Mouse (Mus musculus): Measurements from ENCODE around the gene Polr2l. TPM values are rescaled to one million over a fixed set of nuclear protein-coding genes. Genes with fewer than 3 reads are reported as not detected.

The Polr2l gene
- polyA plus RNA-seq, 1 experiment from 2014 or later, result 88.2 TPM

DNA sequence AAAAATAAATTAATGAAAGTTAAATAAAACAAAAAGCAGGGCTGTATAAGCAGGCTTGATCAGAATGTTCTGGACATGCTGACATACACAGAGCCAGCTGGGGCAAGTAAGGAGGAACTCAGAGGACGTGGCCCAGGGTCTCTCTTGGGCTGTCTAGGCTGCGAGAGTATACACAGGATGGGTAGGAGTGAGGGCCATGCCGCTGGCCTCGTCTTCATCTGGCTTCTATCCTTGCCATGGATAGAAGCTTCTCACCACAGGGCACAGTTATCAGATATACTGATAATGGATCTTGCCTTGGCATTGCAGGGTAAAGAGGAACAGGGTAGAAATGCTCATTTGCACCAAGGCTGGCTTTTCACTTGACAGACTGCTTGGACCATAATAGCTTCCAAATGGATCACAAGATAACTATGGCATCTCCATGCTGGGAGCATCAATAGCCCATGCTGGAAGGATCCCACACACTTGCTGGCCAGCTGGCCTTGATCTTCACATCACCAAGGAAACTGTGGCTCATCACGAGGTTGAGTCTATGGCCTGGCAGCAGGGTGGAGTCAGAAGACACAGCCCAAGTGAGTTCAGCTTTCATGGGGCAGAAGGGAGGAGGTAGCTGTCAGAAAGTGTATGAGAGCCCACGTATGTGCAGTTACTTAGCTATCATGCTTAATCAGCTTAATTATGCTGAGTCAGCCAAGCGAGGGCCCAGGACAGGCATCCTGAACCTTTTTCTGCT, 27.1 kb upstream of the Polr2l start:
- Histone ChIP-seq H3K4me2 (replicated peaks) (no peak overlapping the region), H3K4me3 (replicated peaks) (no peak overlapping the region), H3K27me3 (no peaks in the 10 kb centered on the region), H3K9ac (replicated peaks) (no peak overlapping the region), H3K9me3 (no peaks in the 10 kb centered on the region), H3K27ac (no peak overlapping the region), H3K4me1 (replicated peaks) (no peaks in the 10 kb centered on the region), H3K36me3 (peaks cover 43% of the 10 kb centered on the region)
- ATAC-seq, result no peak
- WGBS, result 93% methylated on average over 7 of the region's 7 CpGs

- Histone ChIP-seq H3K9ac (replicated peaks) (no peak overlapping the region), H3K27ac (no peak overlapping the region), H3K36me3 (peaks cover 64% of the 10 kb centered on the region), H3K4me2 (replicated peaks) (no peak overlapping the region), H3K4me3 (replicated peaks) (no peak overlapping the region), H3K4me1 (replicated peaks) (no peaks in the 10 kb centered on the region), H3K27me3 (no peaks in the 10 kb centered on the region), H3K9me3 (no peaks in the 10 kb centered on the region)
- 90% methylated on average over 3 of the region's 3 CpGs for WGBS
- no peak for ATAC-seq
Observed at GRCm38 (mm10) chr7:141497600-141497999, 22.7 kb upstream of the Polr2l start.

DNA sequence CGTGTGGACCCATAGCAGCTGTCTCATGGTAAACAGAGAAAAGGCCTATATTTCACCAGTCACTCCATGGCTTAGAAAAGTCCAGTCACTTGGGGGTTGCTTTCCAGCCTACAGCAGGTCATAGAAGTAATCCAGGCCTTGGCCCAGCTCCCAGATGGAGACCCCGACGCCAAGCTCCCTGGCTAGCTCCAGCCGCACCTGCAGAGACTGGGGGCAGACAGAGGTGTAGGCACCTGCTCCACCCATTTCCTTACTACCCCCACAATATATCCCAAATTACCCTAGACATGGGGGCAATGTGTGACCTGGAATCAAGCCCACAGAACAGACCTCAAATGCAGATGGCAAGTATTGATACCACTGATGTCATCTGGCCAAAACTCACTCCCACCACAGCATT, 21.0 kb upstream of the Polr2l start:
- ATAC-seq, result no peak
- H3K9ac ChIP-seq (replicated peaks), result no peak overlapping the region
- H3K9me3 ChIP-seq, result no peaks in the 10 kb centered on the region
- no peaks in the 10 kb centered on the region for H3K4me1 ChIP-seq (replicated peaks)
- H3K4me3 ChIP-seq (replicated peaks), result no peak overlapping the region
- H3K4me2 ChIP-seq (replicated peaks), result no peak overlapping the region
- H3K27ac ChIP-seq, result no peak overlapping the region
- no peaks in the 10 kb centered on the region for H3K27me3 ChIP-seq
- WGBS, result 93% methylated on average over 4 of the region's 4 CpGs
- peaks cover 65% of the 10 kb centered on the region for H3K36me3 ChIP-seq

DNA sequence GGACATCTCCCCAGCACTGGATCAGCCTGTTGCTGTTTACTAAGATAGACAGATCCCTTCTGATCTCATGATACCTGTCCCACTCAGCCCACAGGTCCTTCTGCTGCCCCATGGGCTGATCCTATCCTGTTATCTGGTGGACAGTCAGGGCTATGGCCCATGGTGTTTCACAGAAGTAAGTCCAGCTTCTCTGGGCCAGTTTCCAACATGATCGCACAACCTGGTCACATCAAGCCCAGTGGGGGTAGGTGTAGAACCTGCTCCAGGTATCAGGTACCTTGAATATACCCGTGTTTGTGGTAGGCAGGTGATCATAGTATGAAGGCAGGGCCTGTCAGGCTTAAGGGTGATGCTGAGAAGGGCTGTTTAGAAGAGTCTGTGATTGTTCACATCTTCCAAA, 20.4 kb upstream of the Polr2l start:
- Histone ChIP-seq H3K4me1 (replicated peaks) (no peaks in the 10 kb centered on the region), H3K9me3 (no peaks in the 10 kb centered on the region), H3K4me3 (replicated peaks) (no peak overlapping the region), H3K4me2 (replicated peaks) (no peak overlapping the region), H3K36me3 (peaks cover 68% of the 10 kb centered on the region), H3K27ac (no peak overlapping the region), H3K9ac (replicated peaks) (no peak overlapping the region), H3K27me3 (no peaks in the 10 kb centered on the region)
- WGBS, result 89% methylated on average over 2 of the region's 2 CpGs
- ATAC-seq, result no peak

GRCm38 (mm10) chr7:141493729-141494128, 18.8 kb upstream of the Polr2l start:
- Histone ChIP-seq H3K4me3 (replicated peaks) (no peak overlapping the region), H3K9me3 (no peaks in the 10 kb centered on the region), H3K4me2 (replicated peaks) (no peak overlapping the region), H3K36me3 (peaks cover 53% of the 10 kb centered on the region), H3K27me3 (no peaks in the 10 kb centered on the region), H3K4me1 (replicated peaks) (no peaks in the 10 kb centered on the region), H3K27ac (no peak overlapping the region), H3K9ac (replicated peaks) (no peak overlapping the region)
- no peak for ATAC-seq
- WGBS, result 100% methylated on average over 1 of the region's 1 CpGs

DNA sequence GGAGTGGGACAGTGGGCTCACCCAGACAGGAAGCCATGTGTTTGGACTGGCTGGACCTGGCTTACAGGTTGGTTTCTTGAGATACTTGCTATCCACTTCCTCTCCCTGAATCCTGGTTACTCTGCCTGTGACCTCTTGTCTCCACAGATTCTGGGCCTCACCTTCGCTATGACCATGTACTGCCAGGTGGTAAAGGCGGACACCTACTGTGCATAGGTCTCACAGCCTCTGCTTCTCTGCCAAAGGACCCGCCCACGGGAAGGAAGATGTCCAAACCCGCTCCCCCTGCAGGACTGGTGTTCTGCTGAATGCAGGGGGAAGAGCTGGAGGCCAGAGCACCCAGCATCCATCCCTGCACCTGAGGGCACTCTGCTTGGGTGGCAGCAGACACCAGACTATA, 17.8 kb upstream of the Polr2l start:
- no peak for ATAC-seq
- 87% methylated on average over 5 of the region's 5 CpGs for WGBS
- no peak overlapping the region for H3K27ac ChIP-seq
- no peaks in the 10 kb centered on the region for H3K4me1 ChIP-seq (replicated peaks)
- no peaks in the 10 kb centered on the region for H3K27me3 ChIP-seq
- H3K36me3 ChIP-seq, result peaks cover 49% of the 10 kb centered on the region
- H3K4me3 ChIP-seq (replicated peaks), result no peak overlapping the region
- H3K9me3 ChIP-seq, result no peaks in the 10 kb centered on the region
- H3K9ac ChIP-seq (replicated peaks), result no peak overlapping the region
- H3K4me2 ChIP-seq (replicated peaks), result no peak overlapping the region

- Histone ChIP-seq H3K4me2 (replicated peaks) (no peak overlapping the region), H3K9ac (replicated peaks) (no peak overlapping the region), H3K9me3 (no peaks in the 10 kb centered on the region), H3K27me3 (no peaks in the 10 kb centered on the region), H3K4me1 (replicated peaks) (no peaks in the 10 kb centered on the region), H3K27ac (no peak overlapping the region), H3K4me3 (replicated peaks) (no peak overlapping the region), H3K36me3 (peaks cover 42% of the 10 kb centered on the region)
- 79% methylated on average over 2 of the region's 2 CpGs for WGBS
- no peak for ATAC-seq
Observed at GRCm38 (mm10) chr7:141491151-141491550, 16.2 kb upstream of the Polr2l start.

- H3K27ac ChIP-seq, result no peak overlapping the region
- peaks cover 11% of the 10 kb centered on the region for H3K36me3 ChIP-seq
- 79% methylated on average over 7 of the region's 7 CpGs for WGBS
- no peak overlapping the region for H3K4me3 ChIP-seq (replicated peaks)
- H3K9ac ChIP-seq (replicated peaks), result no peak overlapping the region
- H3K27me3 ChIP-seq, result peaks cover 13% of the 10 kb centered on the region
- ATAC-seq, result no peak
- no peak overlapping the region for H3K4me2 ChIP-seq (replicated peaks)
- H3K4me1 ChIP-seq (replicated peaks), result peaks cover 14% of the 10 kb centered on the region
- no peaks in the 10 kb centered on the region for H3K9me3 ChIP-seq
Observed at GRCm38 (mm10) chr7:141487141-141487540, 12.2 kb upstream of the Polr2l start.

DNA sequence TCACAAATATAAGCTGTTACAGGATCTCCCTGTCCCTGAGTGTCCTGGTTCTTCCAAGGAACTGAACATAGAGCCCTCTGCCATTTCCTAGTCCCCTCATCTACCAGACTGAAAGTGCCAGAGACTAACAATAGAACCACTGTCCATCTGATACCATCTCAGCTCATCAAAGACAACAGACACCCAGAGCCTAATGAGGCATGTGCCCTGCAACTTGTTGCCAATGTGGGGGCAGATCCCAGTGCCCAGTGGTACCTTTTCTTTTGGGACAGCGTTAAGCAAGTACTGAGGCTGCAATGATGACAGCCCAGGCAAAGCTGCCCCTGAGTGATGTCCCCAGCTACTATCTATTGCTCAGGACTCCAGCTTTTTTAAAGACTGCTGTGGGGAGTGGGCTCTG, 11.3 kb upstream of the Polr2l start:
- 89% methylated on average over 1 of the region's 1 CpGs for WGBS
- Histone ChIP-seq H3K4me3 (replicated peaks) (no peak overlapping the region), H3K36me3 (peaks cover 3% of the 10 kb centered on the region), H3K4me1 (replicated peaks) (peaks cover 23% of the 10 kb centered on the region), H3K27ac (no peak overlapping the region), H3K9me3 (no peaks in the 10 kb centered on the region), H3K27me3 (peaks cover 13% of the 10 kb centered on the region), H3K9ac (replicated peaks) (no peak overlapping the region), H3K4me2 (replicated peaks) (no peak overlapping the region)
- ATAC-seq, result no peak

GRCm38 (mm10) chr7:141485606-141486005, 10.7 kb upstream of the Polr2l start:
- ATAC-seq, result no peak
- Histone ChIP-seq H3K4me2 (replicated peaks) (no peak overlapping the region), H3K4me1 (replicated peaks) (peaks cover 27% of the 10 kb centered on the region), H3K36me3 (peaks cover under 1% of the 10 kb centered on the region; the same call in 1 of the 2 replicates), H3K27me3 (peaks cover 13% of the 10 kb centered on the region), H3K9ac (replicated peaks) (no peak overlapping the region), H3K4me3 (replicated peaks) (no peak overlapping the region), H3K27ac (no peak overlapping the region), H3K9me3 (no peaks in the 10 kb centered on the region)
- 91% methylated on average over 2 of the region's 2 CpGs for WGBS

- peaks cover 14% of the 10 kb centered on the region for H3K27me3 ChIP-seq
- no peak for ATAC-seq
- no peaks in the 10 kb centered on the region for H3K36me3 ChIP-seq
- no peak overlapping the region for H3K4me2 ChIP-seq (replicated peaks)
- H3K27ac ChIP-seq, result no peak overlapping the region
- WGBS, result 82% methylated on average over 2 of the region's 2 CpGs
- H3K4me1 ChIP-seq (replicated peaks), result peaks cover 27% of the 10 kb centered on the region
- no peak overlapping the region for H3K4me3 ChIP-seq (replicated peaks)
- no peak overlapping the region for H3K9ac ChIP-seq (replicated peaks)
- no peaks in the 10 kb centered on the region for H3K9me3 ChIP-seq
Observed at GRCm38 (mm10) chr7:141485186-141485585, 10.3 kb upstream of the Polr2l start.

- no peak overlapping the region for H3K4me2 ChIP-seq (replicated peaks)
- no peak overlapping the region for H3K27ac ChIP-seq
- H3K9me3 ChIP-seq, result no peaks in the 10 kb centered on the region
- peaks cover 17% of the 10 kb centered on the region for H3K27me3 ChIP-seq
- H3K4me1 ChIP-seq (replicated peaks), result peaks cover 27% of the 10 kb centered on the region
- H3K9ac ChIP-seq (replicated peaks), result no peak overlapping the region
- ATAC-seq, result no peak
- no peaks in the 10 kb centered on the region for H3K36me3 ChIP-seq
- 83% methylated on average over 5 of the region's 5 CpGs for WGBS
- H3K4me3 ChIP-seq (replicated peaks), result no peak overlapping the region
Observed at GRCm38 (mm10) chr7:141484186-141485120, 9.5 kb upstream of the Polr2l start.

Data from midbrain, embryonic 13.5 days (tissue).